Mouse (Mus musculus): ENCODE data around the gene Mlxip.

DNA sequence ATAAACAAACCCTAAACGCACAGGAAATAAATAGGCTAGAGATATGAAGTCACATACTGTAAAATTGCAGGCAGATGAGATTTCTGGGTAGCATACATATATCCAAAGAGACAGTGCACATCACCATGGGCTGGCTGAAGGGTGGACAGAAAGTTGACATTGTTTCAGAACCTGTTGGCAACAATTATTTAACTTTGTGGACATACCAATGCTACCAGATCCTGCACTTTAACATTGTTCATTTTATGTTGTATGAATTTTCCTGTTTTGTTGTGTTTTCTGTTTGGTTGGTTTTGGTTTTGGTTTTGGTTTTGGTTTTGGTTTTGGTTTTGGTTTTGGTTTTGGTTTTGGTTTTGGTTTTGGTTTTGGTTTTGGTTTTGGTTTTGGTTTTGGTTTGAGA, 70.0 kb downstream of the Mlxip start:
- no peak for TF ChIP-seq CTCF (IDR thresholded peaks at IDR 0.05; ENCODE audit: low read depth)
- TF ChIP-seq EP300 (IDR thresholded peaks at IDR 0.05; ENCODE audit: low read depth), result no peak
